Mouse (Mus musculus) heart, postnatal 10 days (tissue): ENCODE results near the gene Tex22. TPM values are rescaled to one million over a fixed set of nuclear protein-coding genes. Genes with fewer than 3 reads are reported as not detected.

Source experiments
- DNase-seq, 2 experiments: peaks; one replicate each; pipeline ENCODE4 v3.0.0; 2021
- intact Hi-C: fragments of 180-260 bp; cut with DNase I; formaldehyde crosslinking; loops from one replicate; pipeline ENCODE4 v1.15.1; 2025
- microRNA-seq, 2 experiments: library from miRNA; unstranded; fragments of <30 nt; microRNA quantifications; one replicate each; pipeline ENCODE4 v1.2.0; 2022
- total RNA-seq, 2 experiments: library from RNA; stranded (reverse); gene quantifications; 2 replicates each; pipeline ENCODE4 v1.2.3; 2021

Tex22 gene
- total RNA-seq, 2 experiments from 2014 or later = 0.41 TPM; not detected in 1

DNA sequence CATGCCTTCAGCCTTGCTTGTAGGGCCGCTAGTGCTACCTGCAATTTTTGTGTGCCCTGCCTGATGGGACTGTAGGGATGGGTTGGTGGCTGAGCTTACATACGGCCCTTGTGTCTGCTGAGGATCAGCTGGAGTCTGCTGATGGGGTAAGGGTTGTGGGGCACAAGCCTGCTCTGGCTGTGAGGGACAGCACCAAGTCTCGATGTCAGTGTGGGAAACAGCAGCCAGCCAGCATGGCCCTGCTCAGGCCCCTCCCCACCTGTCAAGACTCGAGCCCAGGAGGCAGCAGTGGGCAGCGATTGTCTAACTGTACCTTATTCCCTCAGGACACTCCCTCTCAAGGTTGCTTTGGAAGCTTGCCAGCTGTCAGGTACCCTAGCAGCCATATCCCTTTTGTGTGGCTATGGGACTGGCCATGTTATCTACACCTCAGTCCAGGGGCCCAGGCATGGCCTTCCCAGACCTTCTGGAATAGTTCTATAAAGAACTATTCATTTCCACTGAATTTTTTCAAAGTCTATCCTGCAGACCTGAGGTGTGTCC, 59.6 kb downstream of the Tex22 start:
- intact Hi-C loops = no loop called here
- DNase-seq = no peak

DNA sequence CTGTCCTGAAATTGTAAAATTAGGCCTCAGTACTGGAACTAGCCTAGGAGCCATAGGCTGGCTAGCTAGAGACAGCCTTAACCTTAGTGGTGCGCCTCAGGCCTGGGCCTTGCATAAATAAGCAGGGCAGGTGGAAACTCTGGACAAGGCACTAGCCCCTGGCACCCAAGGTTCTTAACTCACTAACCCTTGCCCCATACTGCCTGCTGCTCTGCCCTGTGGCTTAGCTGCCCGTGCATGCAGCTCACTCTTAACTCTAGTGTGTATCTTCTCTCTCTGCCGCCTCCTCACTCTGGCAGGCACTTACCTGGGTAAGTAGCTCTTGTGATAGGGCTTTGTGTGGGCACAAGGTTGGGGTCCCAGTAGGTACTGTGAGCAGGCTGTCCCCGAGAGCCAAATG, 60.2 kb downstream of the Tex22 start:
- intact Hi-C loops = no loop called here

DNA sequence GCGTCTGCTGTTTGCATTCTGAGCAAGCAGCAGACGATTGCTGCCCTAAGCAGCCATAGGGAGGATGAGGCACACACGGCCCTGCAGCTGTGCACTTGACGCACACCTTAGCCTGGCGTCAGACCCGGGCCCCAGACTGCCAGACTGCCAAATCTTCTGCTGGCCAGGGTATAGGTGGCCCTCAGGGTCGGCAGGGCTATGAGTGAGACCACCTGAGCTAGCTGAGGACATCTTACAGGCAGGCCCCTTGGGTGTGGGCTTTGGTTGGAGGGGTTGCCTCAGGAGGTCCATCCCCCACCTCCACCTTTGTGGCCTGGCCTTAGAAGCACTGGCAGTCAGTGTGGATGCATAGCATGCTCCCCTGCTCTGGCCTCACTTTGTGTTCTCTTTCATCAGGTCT, 61.1 kb downstream of the Tex22 start:
- intact Hi-C loops = no loop called here
- no peak for DNase-seq

More for the DNA sequence above, 60.2 kb downstream of the Tex22 start:
- DNase-seq = no peak

DNA sequence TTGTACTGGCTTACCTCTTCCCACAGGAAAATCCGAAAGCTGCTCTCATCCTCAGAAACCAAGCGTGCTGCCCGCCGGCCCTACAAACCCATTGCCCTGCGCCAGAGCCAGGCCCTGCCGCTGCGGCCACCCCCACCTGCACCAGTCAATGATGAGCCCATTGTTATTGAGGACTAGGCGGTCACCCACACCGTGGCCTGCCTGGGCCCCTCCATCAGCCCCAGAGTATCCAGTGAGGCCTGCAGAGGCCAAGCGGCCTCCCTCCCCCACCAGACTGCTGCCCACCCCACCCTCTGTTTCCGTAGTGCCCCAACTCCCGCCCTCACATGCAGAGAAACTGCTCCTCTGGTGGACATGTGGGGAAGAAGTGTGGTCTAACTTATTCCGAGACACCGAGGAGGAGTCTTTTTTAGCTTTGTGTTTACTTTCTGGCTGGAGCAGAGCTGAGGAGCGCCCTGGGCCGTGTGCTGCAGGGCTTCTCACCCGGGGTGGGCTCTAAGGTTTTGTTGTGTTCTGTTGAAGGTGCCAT, 62.3 kb downstream of the Tex22 start:
- intact Hi-C loops = no loop called here
- no peak for DNase-seq

DNA sequence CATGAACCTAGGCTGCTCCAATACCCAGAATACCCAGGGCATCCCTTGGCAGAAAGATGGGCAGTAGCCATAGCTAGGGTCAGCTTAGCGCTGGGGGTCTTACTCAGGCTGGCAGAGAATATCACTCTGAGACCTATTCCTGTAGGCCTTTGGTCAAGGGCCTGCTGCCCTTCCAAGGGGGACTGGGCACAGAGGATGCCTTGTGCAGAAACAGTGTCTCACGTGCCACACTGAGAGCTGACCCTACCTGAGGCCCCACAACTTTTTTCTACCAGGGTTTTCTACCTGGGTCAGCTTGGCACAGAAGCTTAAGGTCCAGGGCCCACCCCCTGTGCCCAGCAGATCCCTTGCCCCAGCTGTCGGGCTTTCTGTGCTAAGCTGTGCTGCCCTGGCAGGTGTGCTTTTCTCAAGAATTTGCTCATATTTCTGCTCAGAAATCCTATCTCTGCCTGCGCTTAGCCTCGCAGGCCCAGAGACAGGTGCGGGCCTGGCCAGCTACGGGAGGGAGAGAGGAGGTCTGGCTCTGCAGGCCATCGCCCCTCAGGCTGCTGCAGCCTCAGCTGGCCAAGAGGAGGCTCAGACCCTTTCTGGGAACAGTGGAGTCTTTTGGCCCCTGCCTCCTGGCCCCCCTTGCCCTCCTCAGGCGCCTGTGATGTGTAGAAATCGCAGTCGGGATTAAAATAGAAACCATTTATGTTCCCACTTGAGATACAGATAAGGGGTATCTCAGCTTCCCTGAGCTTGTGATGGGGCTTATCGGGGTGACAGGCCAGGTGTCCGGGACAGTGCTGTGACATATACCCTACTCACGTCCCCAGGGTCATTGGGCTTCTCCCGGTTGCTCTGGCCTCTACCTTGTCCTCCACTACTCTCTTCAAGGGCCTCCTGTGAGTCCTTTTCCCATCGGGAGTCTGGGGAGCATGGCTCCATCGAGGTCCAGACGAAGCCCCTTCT, 63.2 kb downstream of the Tex22 start:
- DNase-seq = peak; percentile 62 to 79
- intact Hi-C loops = no loop called here

DNA sequence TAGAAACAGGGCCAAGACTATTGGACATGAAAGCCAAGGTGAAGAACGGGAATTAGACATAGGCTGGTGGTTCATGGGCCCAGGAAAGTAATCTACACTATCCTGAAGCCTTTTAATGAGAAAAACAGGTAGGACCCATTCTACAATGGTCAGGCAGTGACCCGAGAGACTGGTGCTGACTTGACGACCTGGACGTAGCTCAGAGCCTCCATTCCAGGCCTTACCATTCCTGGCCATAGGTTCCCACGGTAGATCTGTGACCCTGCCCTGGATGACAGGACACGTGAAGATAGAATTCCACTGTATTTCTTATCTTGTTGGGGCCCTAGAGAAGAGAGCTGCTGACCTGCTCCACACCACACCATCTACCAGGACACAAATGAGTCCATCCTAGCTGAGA, 64.0 kb downstream of the Tex22 start:
- intact Hi-C loops = no loop called here
- no peak for DNase-seq

Small RNA genes within 50 kb of the gene (microRNA-seq; reads per million reads assigned to microRNA genes)
- 0 reads per million in 2 experiments for gene Gm44471

Other genes starting within 250 kb of the Tex22 start
- gene Cdca4, start 245.1 kb upstream of the Tex22 start, total RNA-seq = 10 to 100 TPM; 13.7 to 16.6 TPM
- gene Gpr132, start 206.3 kb upstream of the Tex22 start, total RNA-seq = under 1 TPM; 0.17 to 0.19 TPM
- gene Jag2, start 144.7 kb upstream of the Tex22 start, total RNA-seq = 10 to 100 TPM; 36.1 to 38.5 TPM
- 10 to 100 TPM; 11.7 to 11.8 TPM for gene Nudt14, start 132.4 kb upstream of the Tex22 start, total RNA-seq
- gene Btbd6, start 98.0 kb upstream of the Tex22 start, total RNA-seq = 10 to 100 TPM; 22.9 to 24.5 TPM
- gene Brf1, start 73.8 kb upstream of the Tex22 start, total RNA-seq = 10 to 100 TPM; 29.3 to 35.8 TPM
- 10 to 100 TPM; 29.3 to 30.4 TPM for gene Pacs2, start 60.0 kb upstream of the Tex22 start, total RNA-seq
- gene Mta1, start 23.8 kb downstream of the Tex22 start, total RNA-seq = 10 to 100 TPM; 50.1 TPM
- gene Crip2, start 65.7 kb downstream of the Tex22 start, total RNA-seq = 1,000 to 10,000 TPM; 1,259 to 1,405 TPM
- 100 to 1,000 TPM; 260 to 267 TPM for gene Crip1, start 71.8 kb downstream of the Tex22 start, total RNA-seq
- gene Tedc1, start 81.9 kb downstream of the Tex22 start, total RNA-seq = 1 to 10 TPM; 2.5 to 2.8 TPM
- under 1 TPM; 0.43 to 0.97 TPM for gene Tmem121, start 111.4 kb downstream of the Tex22 start, total RNA-seq